Mouse (Mus musculus): ENCODE data around the gene Olfr922.

Gene Olfr922

GRCm38 (mm10) chr9:38814314-38814713, at the start of gene Olfr922:
Gene Olfr922, plus strand, starts transcription at chr9:38814614.
- DNase-seq (ENCODE audit: low spot score) = no peak

GRCm38 (mm10) chr9:38772768-38773167, 41.6 kb upstream of the Olfr922 start, which contains the start of gene Olfr921:
Gene Olfr921, plus strand, starts transcription at chr9:38773068.
- no peak for DNase-seq (ENCODE audit: low spot score)

- no peak for DNase-seq (ENCODE audit: low spot score)
These were observed 21.7 kb upstream of the Olfr922 start for GRCm38 (mm10) chr9:38792689-38793088.

GRCm38 (mm10) chr9:38805696-38806095, 8.7 kb upstream of the Olfr922 start:
- no peak for DNase-seq (ENCODE audit: low spot score)

GRCm38 (mm10) chr9:38815458-38815986, 1.1 kb downstream of the Olfr922 start:
- DNase-seq (ENCODE audit: low spot score) = no peak

GRCm38 (mm10) chr9:38826245-38826644, 11.8 kb downstream of the Olfr922 start, which contains the start of gene Olfr923:
Gene Olfr923, plus strand, starts transcription at chr9:38826545.
- no peak for DNase-seq (ENCODE audit: low spot score)

- no peak for DNase-seq (ENCODE audit: low spot score)
These were observed 18.6 kb downstream of the Olfr922 start for GRCm38 (mm10) chr9:38833027-38833426.

GRCm38 (mm10) chr9:38844149-38844548, 29.7 kb downstream of the Olfr922 start, which contains the start of gene Olfr924:
Gene Olfr924, plus strand, starts transcription at chr9:38844449.
- DNase-seq (ENCODE audit: low spot score) = no peak

GRCm38 (mm10) chr9:38854760-38855159, 40.3 kb downstream of the Olfr922 start, which contains the start of gene Olfr26:
Gene Olfr26, plus strand, starts transcription at chr9:38855060.
- no peak for DNase-seq (ENCODE audit: low spot score)
